Mouse (Mus musculus) CH12.LX (cell line): ENCODE measurements around the gene Dhdds. TPM values are rescaled to one million over a fixed set of nuclear protein-coding genes. Genes with fewer than 3 reads are reported as not detected.

Experiments used
- DNase-seq: peaks from one replicate; pipeline ENCODE4 v3.0.0-alpha.2; 2013; ENCODE audit errors: extremely low read depth
- H3K27ac ChIP-seq: 2 replicates; pipeline ENCODE4 v1.5.1; 2012; ENCODE audit warnings: low read depth, mild to moderate bottlenecking, control low read depth, moderate library complexity; ENCODE audit not compliant: insufficient read depth
- H3K27me3 ChIP-seq: replicated peaks from 2 replicates; pipeline ENCODE3; 2012; ENCODE audit warnings: inconsistent platforms
- H3K36me3 ChIP-seq, 2 experiments: replicated peaks in 1 of 2; 2 replicates each; pipeline versions ENCODE3 to v1.6.1; 2012; ENCODE audit warnings: inconsistent platforms in 1 of 2, low read length in 1 of 2, mild to moderate bottlenecking in 1 of 2, mixed read lengths in 1 of 2, moderate library complexity in 1 of 2; ENCODE audit not compliant: control insufficient read depth in 1 of 2, insufficient read depth in 1 of 2
- H3K4me1 ChIP-seq, 2 experiments: 2 replicates each; pipeline ENCODE4 v1.6.1; 2012; ENCODE audit warnings: inconsistent platforms in 1 of 2, moderate library complexity in 1 of 2; ENCODE audit not compliant: insufficient read depth in 2 of 2, control insufficient read depth in 1 of 2
- H3K4me2 ChIP-seq: 2 replicates; pipeline ENCODE4 v1.6.1; 2012; ENCODE audit warnings: low read depth, mild to moderate bottlenecking, control low read depth; ENCODE audit not compliant: poor library complexity, insufficient read depth, severe bottlenecking
- H3K4me3 ChIP-seq, 3 experiments: fragments of 150-350 bp in 1 of 3; sonication (generic) in 1 of 3; replicated peaks in 1 of 3; 2 replicates each; pipeline versions ENCODE3 to v1.5.1; 2011 to 2012; ENCODE audit warnings: low read depth in 2 of 3, low read length in 2 of 3, mild to moderate bottlenecking in 2 of 3, moderate library complexity in 2 of 3, control low read depth in 1 of 3, improper control_type of control experiment in 1 of 3, inconsistent platforms in 1 of 3, mixed read lengths in 1 of 3; ENCODE audit not compliant: poor library complexity in 1 of 3
- H3K79me2 ChIP-seq: replicated peaks from 2 replicates; pipeline ENCODE4 v1.6.1; 2012; ENCODE audit warnings: mild to moderate bottlenecking, moderate library complexity; ENCODE audit not compliant: control insufficient read depth, poor library complexity, insufficient read depth, severe bottlenecking; ENCODE audit errors: extremely low read depth
- H3K9ac ChIP-seq: 2 replicates; pipeline ENCODE4 v1.6.1; 2012; ENCODE audit warnings: low read depth, mild to moderate bottlenecking, control low read depth, moderate library complexity; ENCODE audit not compliant: insufficient read depth
- H3K9me3 ChIP-seq: replicated peaks from 2 replicates; pipeline ENCODE3; 2012; ENCODE audit warnings: low read length, inconsistent platforms, mixed read lengths
- BHLHE40 ChIP-seq: IDR thresholded peaks from 2 replicates; pipeline ENCODE4 v1.6.1; 2011; ENCODE audit warnings: mild to moderate bottlenecking, low read depth, low read length, improper control_type of control experiment
- CHD2 ChIP-seq: IDR thresholded peaks from 2 replicates; pipeline ENCODE4 v1.6.1; 2011; ENCODE audit warnings: low read length, improper control_type of control experiment
- ELF1 ChIP-seq: IDR thresholded peaks from 2 replicates; pipeline ENCODE4 v1.6.1; 2014; ENCODE audit warnings: low read depth, mild to moderate bottlenecking, inconsistent platforms, low read length, improper control_type of control experiment
- EP300 ChIP-seq: IDR thresholded peaks from 2 replicates; pipeline ENCODE4 v1.6.1; 2011; ENCODE audit warnings: low read length, improper control_type of control experiment
- RAD21 ChIP-seq: IDR thresholded peaks from 2 replicates; pipeline ENCODE4 v1.6.1; 2011; ENCODE audit warnings: low read depth, mild to moderate bottlenecking, low read length, improper control_type of control experiment, moderate library complexity
- RCOR1 ChIP-seq: conservative IDR thresholded peaks from 2 replicates; pipeline ENCODE4 v1.6.1; 2012; ENCODE audit warnings: low read depth, mild to moderate bottlenecking, inconsistent platforms, low read length, improper control_type of control experiment
- SMC3 ChIP-seq: IDR thresholded peaks from 2 replicates; pipeline ENCODE4 v1.6.1; 2011; ENCODE audit warnings: low read depth, low read length, improper control_type of control experiment
- TBP ChIP-seq: conservative IDR thresholded peaks from 2 replicates; pipeline ENCODE4 v1.6.1; 2011; ENCODE audit warnings: low read depth, low read length, improper control_type of control experiment
- USF1 ChIP-seq: IDR thresholded peaks from 2 replicates; pipeline ENCODE4 v1.6.1; 2014; ENCODE audit warnings: low read depth, mild to moderate bottlenecking, inconsistent platforms, low read length, improper control_type of control experiment
- USF2 ChIP-seq: conservative IDR thresholded peaks from 2 replicates; pipeline ENCODE4 v1.6.1; 2011; ENCODE audit warnings: low read depth, low read length, improper control_type of control experiment
- ZNF384 ChIP-seq: IDR thresholded peaks from 2 replicates; pipeline ENCODE4 v1.6.1; 2012; ENCODE audit warnings: low read depth, low read length, improper control_type of control experiment, inconsistent platforms
- dilution Hi-C: fragments of 300-500 bp; cut with MboI; formaldehyde crosslinking; loops from 2 replicates; pipeline ENCODE4 v1.14.3; 2020; ENCODE audit warnings: low sequenced_read_pairs; ENCODE audit not compliant: extremely low pct_unique_long_range_greater_than_20kb, extremely low pct_ligation_motif_present
- in situ Hi-C: fragments of 300-500 bp; cut with MboI; formaldehyde crosslinking; loops from 3 replicates; pipeline ENCODE4 v1.14.3; 2019; ENCODE audit warnings: low sequenced_read_pairs, low pct_ligation_motif_present, low pct_unique_long_range_greater_than_20kb, mixed read lengths
- polyA plus RNA-seq: library from polyadenylated mRNA; unstranded; fragments of >175 nt; gene quantifications from 2 replicates; pipeline ENCODE4 v1.2.1, GENCODE M21; 2012; ENCODE audit warnings: low read depth; ENCODE audit not compliant: insufficient read length
- total RNA-seq, 2 experiments: library from RNA; depleted of rRNA; stranded (reverse); fragments of 300-350 nt in 1 of 2; fragments of >200 nt in 1 of 2; gene quantifications; 2 replicates each; pipeline ENCODE4 v1.2.3; 2012 to 2014

Gene Dhdds
- total and polyA plus RNA-seq, 3 experiments: 12.9 to 33.1 (median 29.4) TPM

DNA sequence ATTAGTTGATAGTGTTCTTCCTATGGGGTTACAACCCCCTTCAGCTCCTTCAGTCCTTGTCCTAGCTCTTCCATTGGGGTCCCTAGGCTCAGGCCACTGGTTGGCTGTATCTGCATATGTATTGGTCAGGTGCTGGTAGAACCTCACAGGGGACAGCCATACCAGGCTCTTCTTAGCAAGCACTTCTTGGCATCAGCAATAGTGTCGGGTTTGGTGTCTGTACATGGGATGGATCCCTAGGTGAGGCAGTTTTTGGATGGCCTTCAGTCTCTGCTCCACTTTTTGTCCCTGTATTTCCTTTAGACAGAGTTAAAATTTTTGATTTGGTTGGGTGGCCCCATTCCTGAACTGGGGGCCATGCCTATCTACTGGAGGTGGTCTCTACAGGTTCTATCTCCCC is 41.8 kb downstream of the Dhdds start:
- in situ Hi-C loops: no loop called here
- no peak overlapping the region for H3K9ac ChIP-seq
- H3K4me2 ChIP-seq: no peak overlapping the region
- H3K27me3 ChIP-seq: no peaks in the 10 kb centered on the region
- H3K27ac ChIP-seq: no peak overlapping the region
- H3K79me2 ChIP-seq: no peaks in the 10 kb centered on the region
- no peak for TF ChIP-seq CHD2
- H3K9me3 ChIP-seq: no peaks in the 10 kb centered on the region
- H3K4me1 ChIP-seq: peaks cover 0 to 6% of the 10 kb centered on the region in 2 experiments; a peak in 2 of 4 replicates
- dilution Hi-C loops: no loop called here
- H3K4me3 ChIP-seq: no peak overlapping the region
- DNase-seq: no peak
- peaks cover 5 to 14% of the 10 kb centered on the region in 2 experiments for H3K36me3 ChIP-seq

DNA sequence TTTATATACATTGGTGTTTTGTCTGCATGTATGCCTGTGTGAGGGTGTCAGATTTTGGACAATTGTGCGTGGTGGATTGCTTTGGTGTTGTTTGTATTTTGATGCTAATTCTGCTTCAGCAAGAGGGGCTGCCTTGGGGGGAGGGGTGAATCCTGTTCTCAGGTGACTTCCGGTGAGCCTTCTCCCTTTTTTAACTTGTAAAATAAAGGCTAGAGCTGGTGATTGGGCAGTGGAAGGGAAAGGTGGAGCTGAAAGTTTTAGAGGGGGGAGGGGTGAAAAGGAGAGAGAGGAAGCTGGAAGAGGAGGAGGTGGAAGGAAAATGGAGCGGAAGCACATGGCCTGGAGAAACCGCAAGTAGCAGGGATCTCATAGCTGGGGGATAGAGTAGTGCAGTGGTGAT is 44.4 kb downstream of the Dhdds start:
- no peak overlapping the region for H3K9ac ChIP-seq
- in situ Hi-C loops: no loop called here
- H3K4me1 ChIP-seq: no peaks in the 10 kb centered on the region
- no peaks in the 10 kb centered on the region for H3K79me2 ChIP-seq
- H3K4me2 ChIP-seq: no peak overlapping the region
- no peak overlapping the region for H3K4me3 ChIP-seq
- DNase-seq: no peak
- H3K9me3 ChIP-seq: no peaks in the 10 kb centered on the region
- H3K36me3 ChIP-seq: no peaks in the 10 kb centered on the region
- no peaks in the 10 kb centered on the region for H3K27me3 ChIP-seq
- no peak for TF ChIP-seq BHLHE40
- TF ChIP-seq ZNF384: no peak
- no peak for TF ChIP-seq RAD21
- TF ChIP-seq USF1: no peak
- TF ChIP-seq RCOR1: no peak
- H3K27ac ChIP-seq: no peak overlapping the region
- dilution Hi-C loops: no loop called here

DNA sequence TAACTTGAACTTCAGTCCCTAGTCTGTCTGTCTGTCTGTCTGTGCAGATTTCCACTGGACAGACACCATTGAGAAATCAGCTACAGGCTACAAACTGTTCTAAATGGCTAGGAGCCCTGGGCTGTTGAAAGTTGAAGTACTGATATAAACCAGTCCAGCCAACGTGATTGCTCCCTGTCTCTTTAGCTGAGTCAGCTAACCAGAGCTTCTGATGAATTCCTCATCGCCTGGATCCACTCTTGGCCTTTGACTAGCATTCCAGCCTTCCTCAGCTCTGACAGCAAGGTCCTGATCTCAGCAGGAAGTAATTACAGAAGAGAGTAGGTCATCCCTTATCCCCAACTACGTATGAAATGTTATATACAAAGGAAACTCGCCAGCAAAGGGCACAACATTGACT is 54.0 kb downstream of the Dhdds start:
- dilution Hi-C loops: no loop called here

More for the DNA sequence above, 54.0 kb downstream of the Dhdds start:
- H3K9ac ChIP-seq: no peak overlapping the region
- H3K27me3 ChIP-seq: peaks cover 2% of the 10 kb centered on the region
- in situ Hi-C loops: no loop called here
- DNase-seq: no peak
- H3K4me2 ChIP-seq: no peak overlapping the region
- peaks cover 3% of the 10 kb centered on the region for H3K9me3 ChIP-seq
- no peak overlapping the region for H3K4me3 ChIP-seq
- no peaks in the 10 kb centered on the region for H3K36me3 ChIP-seq
- H3K4me1 ChIP-seq: no peaks in the 10 kb centered on the region
- no peak overlapping the region for H3K27ac ChIP-seq
- H3K79me2 ChIP-seq: no peaks in the 10 kb centered on the region
- TF ChIP-seq USF2: no peak
- TF ChIP-seq SMC3: no peak
- no peak for TF ChIP-seq TBP
- TF ChIP-seq ELF1: no peak
- no peak for TF ChIP-seq EP300
- no peak for TF ChIP-seq RAD21
